Mouse (Mus musculus): ENCODE data around the gene Snx17.
"Not testable (repeated sequence)": the region's sequence is repeated elsewhere in the genome, so short reads cannot be mapped to it uniquely, and the experiment has no call there.

Gene Snx17

GRCm38 (mm10) chr5:31196207-31196606, 3.2 kb downstream of the Snx17 start:
- DNase-seq (ENCODE audit: low spot score in 2 of 2), result no peak

- no peak for DNase-seq (ENCODE audit: low spot score in 2 of 2)
These were observed 4.0 kb downstream of the Snx17 start for GRCm38 (mm10) chr5:31197072-31197471.

- DNase-seq (ENCODE audit: low spot score in 2 of 2), result no peak
These were observed 5.1 kb downstream of the Snx17 start for GRCm38 (mm10) chr5:31198170-31198569.

- DNase-seq (ENCODE audit: low spot score in 2 of 2), result no peak
These were observed 5.7 kb downstream of the Snx17 start for GRCm38 (mm10) chr5:31198616-31199320.

- no peak for DNase-seq (ENCODE audit: low spot score in 2 of 2)
These were observed 6.4 kb downstream of the Snx17 start for GRCm38 (mm10) chr5:31199321-31199892.

- DNase-seq (ENCODE audit: low spot score in 2 of 2), result no peak
These were observed 6.9 kb downstream of the Snx17 start for GRCm38 (mm10) chr5:31199893-31200292.

GRCm38 (mm10) chr5:31200327-31200768, 7.3 kb downstream of the Snx17 start:
- no peak for DNase-seq (ENCODE audit: low spot score in 2 of 2)

GRCm38 (mm10) chr5:31201042-31201741, 8.2 kb downstream of the Snx17 start:
- DNase-seq (ENCODE audit: low spot score in 2 of 2), result no peak

GRCm38 (mm10) chr5:31201742-31202590, 8.9 kb downstream of the Snx17 start, which contains the start of gene Zfp513:
Gene Zfp513, minus strand, starts transcription at chr5:31202303.
- DNase-seq (ENCODE audit: low spot score in 2 of 2), result peak; percentile 81 to 96

- DNase-seq (ENCODE audit: low spot score in 2 of 2), result no peak
These were observed 9.9 kb downstream of the Snx17 start for GRCm38 (mm10) chr5:31202933-31203332.

GRCm38 (mm10) chr5:31203866-31204265, 10.8 kb downstream of the Snx17 start:
- DNase-seq (ENCODE audit: low spot score in 2 of 2), result no peak

- DNase-seq (ENCODE audit: low spot score in 2 of 2), result no peak
These were observed 11.4 kb downstream of the Snx17 start for GRCm38 (mm10) chr5:31204421-31204820.

GRCm38 (mm10) chr5:31216554-31216953, 23.5 kb downstream of the Snx17 start:
- not testable (repeated sequence) for DNase-seq (ENCODE audit: low spot score in 2 of 2)

- DNase-seq (ENCODE audit: low spot score in 2 of 2), result no peak
These were observed 25.3 kb downstream of the Snx17 start for GRCm38 (mm10) chr5:31218294-31218693.

- DNase-seq (ENCODE audit: low spot score in 2 of 2), result no peak
These were observed 26.0 kb downstream of the Snx17 start for GRCm38 (mm10) chr5:31219070-31219469.

- DNase-seq (ENCODE audit: low spot score in 2 of 2), result no peak
These were observed 26.4 kb downstream of the Snx17 start for GRCm38 (mm10) chr5:31219474-31219873.

GRCm38 (mm10) chr5:31219911-31220447, 27.0 kb downstream of the Snx17 start:
- DNase-seq (ENCODE audit: low spot score in 2 of 2), result no peak

GRCm38 (mm10) chr5:31220448-31221303, 27.6 kb downstream of the Snx17 start, which contains the start of gene Ppm1g:
Gene Ppm1g, minus strand, starts transcription at chr5:31220687.
- DNase-seq (ENCODE audit: low spot score in 2 of 2), result peak; percentile 97 to 99

- DNase-seq (ENCODE audit: low spot score in 2 of 2), result no peak
These were observed 28.4 kb downstream of the Snx17 start for GRCm38 (mm10) chr5:31221304-31221945.

- no peak for DNase-seq (ENCODE audit: low spot score in 2 of 2)
These were observed 29.7 kb downstream of the Snx17 start for GRCm38 (mm10) chr5:31222696-31223095.
